Mouse (Mus musculus) heart, adult 11 months (tissue): ENCODE measurements around the gene Rbm26.

Experiments used
- DNase-seq: peaks from one replicate; pipeline ENCODE4 v3.0.0; 2022

Rbm26 gene

DNA sequence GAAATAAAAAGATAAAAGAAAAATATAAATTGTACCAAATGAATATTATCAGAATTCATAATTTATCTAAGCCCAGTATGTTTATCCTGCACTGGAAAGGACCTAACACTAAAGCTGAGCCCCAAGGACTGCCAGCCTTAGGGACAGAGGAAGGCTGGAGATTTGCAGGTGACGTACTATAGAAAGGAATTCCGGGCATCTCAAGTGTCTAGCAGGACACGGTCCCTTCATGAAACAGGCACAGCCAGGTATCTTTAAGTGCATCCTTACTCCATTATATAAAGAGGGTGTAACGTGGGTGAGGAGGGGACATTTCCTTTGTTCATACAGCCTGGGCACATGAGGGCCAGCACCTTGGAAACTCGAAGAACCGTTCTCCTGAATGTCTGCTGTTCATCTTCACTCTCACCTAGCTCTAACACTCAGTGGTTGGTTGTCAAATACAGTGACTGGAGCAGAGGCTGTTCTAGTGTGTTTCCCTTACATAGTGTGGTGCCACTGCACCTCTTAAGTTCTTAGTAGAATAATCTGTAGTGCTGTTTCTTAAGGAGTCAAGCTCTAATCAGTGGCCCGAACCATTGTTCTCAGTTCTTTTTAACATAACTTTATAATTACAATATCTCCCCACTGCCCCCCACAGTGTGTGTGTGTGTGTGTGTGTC, 91.7 kb downstream of the Rbm26 start:
- DNase-seq, result no peak

DNA sequence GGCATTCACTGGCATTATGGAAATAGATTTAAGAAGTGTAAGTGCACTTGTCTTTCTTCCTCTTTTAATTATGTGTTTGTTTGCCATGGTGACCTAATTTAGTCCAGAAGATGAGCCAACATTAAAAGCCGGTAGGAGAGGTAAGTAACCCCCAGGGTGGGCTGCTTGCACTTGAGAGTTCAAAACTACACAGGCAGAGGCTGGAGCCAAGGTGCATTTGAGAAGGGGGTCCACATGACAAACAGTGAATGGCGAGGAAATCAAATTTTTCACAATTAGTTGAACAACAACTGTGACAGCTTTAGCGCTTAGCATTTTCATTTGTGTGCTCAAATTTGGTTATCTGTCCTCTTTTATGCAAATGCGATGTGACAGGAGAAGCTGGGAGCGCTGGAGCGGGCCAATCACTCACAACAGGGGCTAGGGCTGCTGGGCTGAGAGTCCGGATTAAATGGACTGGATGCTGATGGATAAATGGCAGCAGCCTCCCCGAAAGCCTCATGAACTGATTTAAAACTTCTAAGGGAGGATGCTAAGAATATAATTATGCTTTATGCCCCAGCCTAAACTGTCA, 92.3 kb downstream of the Rbm26 start:
- DNase-seq, result no peak

DNA sequence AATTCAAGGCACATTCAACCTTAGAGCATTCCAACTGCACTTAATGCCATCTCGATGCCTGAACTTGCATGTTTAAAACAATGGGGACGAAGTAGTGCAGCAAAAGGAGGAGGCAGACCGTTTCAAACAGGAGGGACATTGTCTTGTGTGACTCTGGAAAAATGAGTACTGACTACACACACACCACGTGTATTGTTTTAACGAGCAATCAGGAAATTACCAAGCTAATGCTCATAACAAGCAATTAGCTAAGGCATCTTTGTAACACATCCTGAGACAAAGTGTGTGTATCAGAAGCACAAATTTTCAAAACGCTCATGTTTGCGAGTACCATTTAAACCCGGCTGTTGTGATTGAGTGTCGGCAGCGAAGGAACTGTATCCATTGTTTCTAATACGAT, 93.0 kb downstream of the Rbm26 start:
- no peak for DNase-seq

DNA sequence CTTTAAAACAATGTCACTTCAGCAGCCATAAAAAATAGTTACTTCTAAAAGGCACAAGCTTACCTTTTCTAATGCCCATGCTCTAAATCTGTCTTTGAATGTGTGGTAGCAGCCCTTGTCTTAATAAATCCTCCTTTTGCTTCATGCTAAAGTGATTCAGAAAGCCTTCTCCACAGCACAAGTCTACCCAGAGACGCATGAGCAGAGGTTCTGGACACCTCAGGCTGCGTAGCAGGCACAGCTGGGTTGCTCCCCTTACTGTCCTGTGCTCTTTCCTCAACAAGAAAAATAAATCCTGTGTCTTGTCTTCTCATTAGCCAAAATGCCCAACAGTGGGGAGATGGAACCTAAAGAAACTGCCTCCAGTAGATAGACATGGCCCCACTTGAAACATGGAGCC, 102.4 kb downstream of the Rbm26 start:
- DNase-seq, result no peak

DNA sequence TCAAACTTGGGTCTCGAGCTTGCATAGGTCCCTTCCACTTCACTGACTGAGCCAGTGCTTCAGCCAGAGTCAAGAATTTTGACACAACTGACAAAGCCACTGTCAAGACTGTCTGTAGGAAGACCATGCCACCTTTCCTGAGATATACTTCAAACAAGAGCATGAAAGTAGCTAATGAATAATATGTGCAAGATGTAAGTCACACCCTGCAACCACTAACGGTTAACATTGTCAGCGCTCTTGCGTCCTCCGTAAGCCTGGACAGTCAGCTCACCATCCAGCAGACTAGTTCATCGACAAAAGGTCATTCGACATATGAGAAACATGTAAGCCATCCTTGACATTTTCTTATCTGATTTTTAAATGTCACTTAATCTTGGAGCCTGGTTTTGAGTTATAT, 102.8 kb downstream of the Rbm26 start:
- no peak for DNase-seq

DNA sequence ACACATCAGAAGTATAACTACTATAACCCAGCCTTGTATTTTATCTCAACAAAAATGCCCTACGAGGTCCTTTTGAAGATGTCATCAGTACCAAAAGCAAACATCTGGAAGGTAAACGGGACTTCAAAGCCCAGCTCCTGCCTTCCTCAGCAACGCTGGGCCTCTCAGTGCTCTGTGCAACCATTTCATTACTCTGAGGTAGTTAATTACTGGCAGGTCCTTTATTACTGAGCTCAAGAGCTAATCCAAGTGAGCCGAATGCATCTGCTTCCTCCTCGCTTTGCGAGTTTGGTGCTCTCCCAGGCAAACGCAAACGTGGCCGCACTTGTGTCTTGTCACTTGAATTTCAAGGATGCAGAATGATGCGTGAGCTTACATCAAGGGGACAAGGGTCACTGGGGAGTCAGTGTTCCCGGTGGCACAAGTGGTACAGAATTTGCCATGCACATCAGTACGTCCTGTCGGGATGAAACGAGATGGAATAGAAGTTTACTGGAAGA, 106.1 kb downstream of the Rbm26 start:
- DNase-seq, result no peak

DNA sequence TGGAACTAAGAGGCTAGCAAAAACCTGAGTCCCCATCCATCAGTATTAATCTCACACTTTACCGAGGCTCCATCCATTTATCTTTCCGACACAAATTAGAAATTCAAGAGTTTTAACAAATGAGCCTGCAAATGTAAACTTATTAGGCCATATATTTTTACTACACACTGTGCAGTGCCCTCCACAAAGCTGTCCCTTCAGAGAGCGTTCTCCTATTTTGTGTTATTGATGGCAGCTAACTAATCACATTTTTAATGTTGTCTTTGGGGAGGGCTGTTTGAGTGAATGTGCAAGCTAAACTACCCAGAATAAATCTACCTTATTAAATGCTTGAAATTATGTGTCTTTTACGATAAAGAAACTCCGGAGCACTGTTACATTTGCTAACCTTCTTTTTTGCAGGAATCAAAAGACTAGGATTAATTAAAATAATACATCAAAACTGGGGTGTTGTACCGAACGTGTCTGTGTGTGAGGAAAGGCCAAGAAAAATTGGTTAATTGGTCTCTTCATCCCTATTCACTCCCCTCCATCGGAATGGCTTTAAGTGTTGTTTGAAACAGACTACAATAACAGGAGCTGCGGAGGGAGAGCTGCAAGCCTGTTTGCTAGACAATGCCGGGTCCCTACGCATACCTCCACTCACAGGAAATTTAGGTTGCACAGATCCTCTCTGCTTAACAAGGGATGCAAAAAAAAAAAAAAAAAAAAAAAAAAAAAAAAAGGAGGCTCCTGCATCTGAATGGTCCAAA, 106.7 kb downstream of the Rbm26 start:
- DNase-seq, result no peak

DNA sequence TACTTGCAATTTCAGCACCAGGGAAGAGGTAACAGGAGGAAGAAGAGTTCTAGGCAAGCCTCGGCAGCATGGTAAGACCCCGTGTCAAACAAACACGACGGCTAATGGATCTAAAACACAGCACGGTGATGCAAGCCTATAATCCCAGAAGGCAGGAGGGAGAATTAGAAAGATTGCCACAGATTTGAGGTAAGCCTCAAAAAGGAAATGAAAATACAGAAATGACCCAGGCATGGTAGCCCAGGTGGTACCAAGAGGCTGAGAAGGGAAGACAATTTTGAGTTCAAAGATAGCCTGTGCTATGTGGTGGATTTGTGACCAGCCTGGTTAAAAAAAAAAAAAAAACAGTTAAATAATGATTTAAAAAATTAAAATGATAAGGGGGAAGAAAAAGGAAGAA, 109.1 kb downstream of the Rbm26 start:
- DNase-seq, result no peak

DNA sequence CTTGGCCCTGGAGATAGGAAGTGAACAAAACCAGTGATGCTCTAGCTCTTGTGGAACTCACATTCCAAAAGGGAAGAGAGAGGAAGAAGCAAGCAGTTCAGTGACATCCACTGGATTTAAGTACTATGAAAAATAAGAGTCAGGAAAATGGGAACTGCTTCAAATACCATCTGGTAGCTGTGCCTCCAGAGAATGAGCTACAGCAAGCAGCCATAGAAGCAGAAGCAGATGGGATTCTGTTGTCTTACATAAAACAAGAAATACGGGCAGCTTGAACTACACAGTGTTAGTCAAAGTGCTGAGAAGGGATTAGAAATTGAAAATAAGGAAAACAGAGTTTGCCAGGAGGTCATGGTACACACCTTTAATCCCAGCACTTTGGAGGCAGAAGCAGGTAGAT, 112.9 kb downstream of the Rbm26 start:
- no peak for DNase-seq

DNA sequence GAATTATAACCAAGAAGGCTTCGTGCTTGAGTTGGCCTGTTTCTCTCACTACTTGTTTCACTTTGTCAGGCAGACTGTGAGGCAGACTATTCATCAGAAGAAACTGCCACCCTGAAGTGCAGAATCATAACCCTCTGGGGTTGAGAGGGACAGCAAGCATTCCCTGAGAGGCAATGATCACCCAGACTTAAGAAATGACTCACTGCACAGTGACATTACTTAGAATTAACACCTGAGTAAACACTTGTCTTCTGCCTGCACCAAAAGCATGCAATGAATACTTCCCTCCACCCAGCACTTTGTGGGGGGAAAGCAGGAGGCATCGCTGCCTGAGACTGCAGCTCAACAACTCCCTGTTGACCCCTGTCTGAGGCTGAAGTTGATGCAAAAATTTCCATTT, 115.9 kb downstream of the Rbm26 start:
- no peak for DNase-seq

DNA sequence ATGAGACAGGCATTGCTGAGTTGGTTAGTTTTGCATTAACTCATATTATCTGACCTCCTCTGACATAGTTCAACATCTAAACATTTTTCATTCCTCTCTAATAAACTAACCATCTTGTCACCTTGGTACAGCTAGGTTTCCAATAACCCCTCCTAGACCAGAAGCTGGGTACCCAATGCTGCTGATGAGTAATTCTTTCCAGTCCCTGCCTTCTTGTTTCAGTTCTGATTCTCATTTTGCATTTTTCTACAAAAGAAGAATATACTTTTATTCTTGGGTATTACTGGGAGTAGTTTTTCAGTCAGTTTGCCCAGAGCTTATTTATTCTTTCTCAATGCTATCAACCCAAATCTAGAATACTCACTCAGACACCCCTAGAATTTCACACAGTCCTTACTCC, 119.2 kb downstream of the Rbm26 start:
- DNase-seq, result no peak
